Mouse (Mus musculus) splenic B cell, adult 2 months (primary cell): ENCODE measurements around the gene Rnf157.

Experiments
- DNase-seq: peaks from one replicate; pipeline ENCODE4 v3.0.0-alpha.2; 2011; ENCODE audit warnings: low read depth, low spot score
- H3K27me3 ChIP-seq: 2 replicates; pipeline ENCODE4 v1.6.1; 2012; ENCODE audit warnings: mild to moderate bottlenecking, low read length, moderate library complexity, mixed read lengths; ENCODE audit not compliant: control insufficient read depth, poor library complexity, insufficient read depth, severe bottlenecking
- H3K36me3 ChIP-seq: 2 replicates; pipeline ENCODE4 v1.6.1; 2012; ENCODE audit warnings: mild to moderate bottlenecking, low read length, moderate library complexity, mixed read lengths; ENCODE audit not compliant: control insufficient read depth, poor library complexity, insufficient read depth, severe bottlenecking

Gene Rnf157

GRCm38 (mm10) chr11:116307762-116308531 lies 104.9 kb downstream of the Rnf157 start:
- no peak for DNase-seq
- Histone ChIP-seq H3K27me3 (no peaks in the 10 kb centered on the region), H3K36me3 (no peaks in the 10 kb centered on the region; the same call in 1 of the 2 replicates)

GRCm38 (mm10) chr11:116307019-116307725 lies 105.7 kb downstream of the Rnf157 start, which contains the start of gene Exoc7:
Gene Exoc7 (minus strand): TSS chr11:116307233.
- no peaks in the 10 kb centered on the region for H3K27me3 ChIP-seq
- DNase-seq: no peak
- H3K36me3 ChIP-seq: no peaks in the 10 kb centered on the region; the same call in 1 of the 2 replicates

- no peaks in the 10 kb centered on the region; the same call in 1 of the 2 replicates for H3K36me3 ChIP-seq
- DNase-seq: peak; percentile 94
- H3K27me3 ChIP-seq: no peaks in the 10 kb centered on the region
These were observed 106.5 kb downstream of the Rnf157 start for GRCm38 (mm10) chr11:116306126-116306982.

GRCm38 (mm10) chr11:116305423-116305822 lies 107.4 kb downstream of the Rnf157 start:
- Histone ChIP-seq H3K27me3 (no peaks in the 10 kb centered on the region), H3K36me3 (no peaks in the 10 kb centered on the region; the same call in 1 of the 2 replicates)
- no peak for DNase-seq

- Histone ChIP-seq H3K36me3 (peaks cover 1% of the 10 kb centered on the region), H3K27me3 (no peaks in the 10 kb centered on the region)
- no peak for DNase-seq
These were observed 114.2 kb downstream of the Rnf157 start for GRCm38 (mm10) chr11:116298621-116299020.

- Histone ChIP-seq H3K27me3 (no peaks in the 10 kb centered on the region), H3K36me3 (peaks cover 1% of the 10 kb centered on the region)
- DNase-seq: no peak
These were observed 114.6 kb downstream of the Rnf157 start for GRCm38 (mm10) chr11:116298221-116298620.

GRCm38 (mm10) chr11:116297017-116297416 lies 115.8 kb downstream of the Rnf157 start:
- H3K27me3 ChIP-seq: no peaks in the 10 kb centered on the region
- H3K36me3 ChIP-seq: peaks cover 4% of the 10 kb centered on the region
- DNase-seq: no peak

GRCm38 (mm10) chr11:116296191-116296734 lies 116.6 kb downstream of the Rnf157 start:
- Histone ChIP-seq H3K27me3 (no peaks in the 10 kb centered on the region), H3K36me3 (peaks cover 4% of the 10 kb centered on the region)
- no peak for DNase-seq

- Histone ChIP-seq H3K27me3 (no peaks in the 10 kb centered on the region), H3K36me3 (peaks cover 5% of the 10 kb centered on the region)
- DNase-seq: peak; percentile 77
These were observed 118.5 kb downstream of the Rnf157 start for GRCm38 (mm10) chr11:116294319-116294718.

- Histone ChIP-seq H3K27me3 (no peaks in the 10 kb centered on the region), H3K36me3 (peaks cover 5% of the 10 kb centered on the region)
- DNase-seq: no peak
These were observed 119.2 kb downstream of the Rnf157 start for GRCm38 (mm10) chr11:116293538-116294137.

GRCm38 (mm10) chr11:116292401-116292800 lies 120.4 kb downstream of the Rnf157 start:
- no peak for DNase-seq
- H3K27me3 ChIP-seq: no peaks in the 10 kb centered on the region
- peaks cover 5% of the 10 kb centered on the region for H3K36me3 ChIP-seq

- Histone ChIP-seq H3K36me3 (peaks cover 5% of the 10 kb centered on the region), H3K27me3 (no peaks in the 10 kb centered on the region)
These were observed 122.3 kb downstream of the Rnf157 start for GRCm38 (mm10) chr11:116290556-116290955.

GRCm38 (mm10) chr11:116287351-116287750 lies 125.5 kb downstream of the Rnf157 start:
- Histone ChIP-seq H3K27me3 (no peaks in the 10 kb centered on the region), H3K36me3 (peaks cover 5% of the 10 kb centered on the region)
- DNase-seq: no peak

More at GRCm38 (mm10) chr11:116290556-116290955, 122.3 kb downstream of the Rnf157 start:
- DNase-seq: no peak
